Mouse (Mus musculus) embryonic facial prominence, embryonic 11.5 days (tissue): ENCODE data around the gene Acvr2b. TPM values are rescaled to one million over a fixed set of nuclear protein-coding genes. Genes with fewer than 3 reads are reported as not detected.
A peak's percentile ranks its signal among the peaks of the same experiment; 100 is the strongest.

Source experiments
- ATAC-seq: fragments of 200-750 bp; cut with Nextera tagmentation; replicated peaks from 2 replicates; pipeline ENCODE4 v1.8.0; 2017; ENCODE audit warnings: low read depth; ENCODE audit not compliant: insufficient number of reproducible peaks, low FRiP score, low TSS enrichment
- DNase-seq: peaks from one replicate; pipeline ENCODE4 v3.0.0-alpha.2; 2015; ENCODE audit warnings: low spot score
- H3K27ac ChIP-seq: fragments of 300-500 bp; sonication (generic); replicated peaks from 2 replicates; pipeline ENCODE4 v1.5.1; 2014; ENCODE audit warnings: mild to moderate bottlenecking, low read depth, low read length, control low read depth
- H3K27me3 ChIP-seq: fragments of 300-500 bp; sonication (generic); 2 replicates; pipeline ENCODE4 v1.6.1; 2014; ENCODE audit warnings: mild to moderate bottlenecking, low read length, moderate library complexity, mixed read lengths; ENCODE audit not compliant: control insufficient read depth, insufficient read depth
- H3K36me3 ChIP-seq: fragments of 300-500 bp; sonication (generic); replicated peaks from 2 replicates; pipeline ENCODE4 v1.6.1; 2014; ENCODE audit warnings: low read depth, mild to moderate bottlenecking, low read length, moderate library complexity, mixed read lengths; ENCODE audit not compliant: control insufficient read depth, insufficient read depth
- H3K4me1 ChIP-seq: fragments of 300-500 bp; sonication (generic); 2 replicates; pipeline ENCODE4 v1.6.1; 2014; ENCODE audit warnings: low read length, mixed read lengths; ENCODE audit not compliant: control insufficient read depth, insufficient read depth
- H3K4me2 ChIP-seq: fragments of 300-500 bp; sonication (generic); 2 replicates; pipeline ENCODE4 v1.6.1; 2014; ENCODE audit warnings: low read depth, mild to moderate bottlenecking, control low read depth, low read length, moderate library complexity
- H3K4me3 ChIP-seq: fragments of 300-500 bp; sonication (generic); 2 replicates; pipeline ENCODE4 v1.5.1; 2014; ENCODE audit warnings: low read depth, low read length, control low read depth
- H3K9ac ChIP-seq: fragments of 300-500 bp; sonication (generic); replicated peaks from 2 replicates; pipeline ENCODE4 v1.6.1; 2014; ENCODE audit warnings: mild to moderate bottlenecking, control low read depth, low read length
- H3K9me3 ChIP-seq: fragments of 300-500 bp; sonication (generic); replicated peaks from 2 replicates; pipeline ENCODE4 v1.6.1; 2016; ENCODE audit warnings: mild to moderate bottlenecking, low read length, inconsistent platforms, mixed read lengths; ENCODE audit not compliant: control insufficient read depth
- WGBS: fragments of 180-500 bp; shearing (Covaris S2); extraction: QIAGEN DNeasy Blood & Tissue Kit; methylation state at CpG from one replicate; pipeline ENCODE4 v1.1.7; 2014; 5-methylcytosine and 5-hydroxymethylcytosine counted together
- polyA plus RNA-seq: library from polyadenylated mRNA; unstranded; fragments of >200 nt; fragmentation: Nextera tagmentation; extraction: Ambion mirVana; gene quantifications from 2 replicates; pipeline ENCODE4 v1.2.1, GENCODE M21; 2014

Gene Acvr2b
- polyA plus RNA-seq, 1 experiment from 2014 or later = 43.9 TPM

DNA sequence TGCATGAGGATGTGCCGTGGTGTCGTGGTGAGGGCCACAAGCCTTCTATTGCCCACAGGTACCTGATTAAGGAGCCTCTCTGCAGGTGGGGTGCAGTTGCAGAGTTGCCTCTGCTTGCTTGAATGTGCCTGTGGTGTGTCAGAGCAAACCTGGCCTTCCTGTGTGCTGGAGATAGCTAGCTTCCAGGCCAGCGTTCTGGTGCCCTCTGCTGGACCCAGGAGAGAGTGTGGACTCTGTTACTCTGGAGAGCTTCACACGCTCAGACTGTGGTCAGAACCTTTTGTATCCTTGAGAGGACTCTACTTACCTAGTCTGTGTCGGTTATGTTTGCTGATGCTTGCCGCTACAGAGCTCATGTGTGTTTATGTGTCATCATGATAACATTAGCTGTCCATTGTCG, 28.4 kb downstream of the Acvr2b start:
- 56% methylated on average over 7 of the region's 7 CpGs for WGBS
- ATAC-seq = peak; percentile 58; the same call in 1 of the 2 replicates
- peaks cover 13% of the 10 kb centered on the region for H3K36me3 ChIP-seq

DNA sequence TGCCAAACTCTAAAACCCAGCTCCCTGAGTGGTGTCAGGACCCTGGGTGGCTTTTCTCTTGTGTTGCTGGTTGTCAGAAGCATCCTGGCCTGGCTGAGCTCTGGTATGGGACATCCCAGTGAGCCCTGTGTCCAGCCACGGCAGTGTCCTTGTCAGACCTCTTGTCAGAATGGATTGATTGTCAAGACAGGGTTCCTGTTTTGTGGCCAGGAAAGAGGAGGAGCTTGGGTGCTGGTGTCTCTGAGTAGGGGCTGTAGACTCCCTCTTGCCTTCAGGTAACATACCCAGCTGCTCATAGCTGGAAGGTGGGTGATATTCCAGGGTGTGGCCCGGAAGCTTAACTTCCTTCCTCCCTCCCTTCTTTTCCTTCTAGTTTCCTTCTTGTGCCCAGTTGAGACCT, 33.9 kb downstream of the Acvr2b start:
- Histone ChIP-seq H3K4me3 (no peak overlapping the region), H3K27me3 (no peaks in the 10 kb centered on the region), H3K27ac (no peak overlapping the region), H3K36me3 (peaks cover 12% of the 10 kb centered on the region), H3K4me1 (no peaks in the 10 kb centered on the region), H3K9me3 (no peaks in the 10 kb centered on the region), H3K4me2 (no peak overlapping the region), H3K9ac (no peak overlapping the region)
- WGBS = 90% methylated on average over 2 of the region's 2 CpGs
- ATAC-seq (no peak), DNase-seq (no peak)

More for the DNA sequence above, 28.4 kb downstream of the Acvr2b start:
- peak; percentile 81 for DNase-seq
- Histone ChIP-seq H3K27me3 (no peaks in the 10 kb centered on the region), H3K4me1 (0 out of 2 replicates have a peak, but pooled peaks cover 2% of the 10 kb centered on the region), H3K4me3 (no peak overlapping the region), H3K9ac (no peak overlapping the region), H3K4me2 (no peak overlapping the region), H3K9me3 (no peaks in the 10 kb centered on the region), H3K27ac (no peak overlapping the region)

DNA sequence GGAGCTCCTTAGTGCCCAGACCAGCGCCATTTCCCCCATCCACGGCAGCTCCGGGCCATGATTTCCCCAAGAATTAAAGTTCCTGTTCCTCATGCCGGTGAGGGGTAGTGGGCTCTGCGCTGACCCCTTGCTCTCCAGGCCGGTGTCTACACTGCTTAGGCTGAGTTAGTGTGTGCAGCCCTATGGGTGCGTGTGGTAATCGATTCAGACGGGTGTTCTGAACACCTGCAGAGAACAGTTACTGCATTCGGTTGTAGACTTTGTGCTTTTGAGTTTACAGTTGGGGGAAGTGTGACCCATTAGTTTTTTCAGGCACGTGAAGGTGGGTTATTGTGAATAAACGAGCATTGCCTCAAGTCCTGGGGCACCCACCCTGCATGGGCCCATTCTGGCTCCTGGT, 36.1 kb downstream of the Acvr2b start:
- Histone ChIP-seq H3K4me2 (no peak overlapping the region), H3K27me3 (no peaks in the 10 kb centered on the region), H3K9me3 (no peaks in the 10 kb centered on the region), H3K27ac (no peak overlapping the region), H3K4me1 (no peaks in the 10 kb centered on the region), H3K36me3 (peaks cover 8% of the 10 kb centered on the region), H3K4me3 (no peak overlapping the region), H3K9ac (no peak overlapping the region)
- WGBS = 92% methylated on average over 12 of the region's 12 CpGs
- DNase-seq (no peak), ATAC-seq (no peak)

DNA sequence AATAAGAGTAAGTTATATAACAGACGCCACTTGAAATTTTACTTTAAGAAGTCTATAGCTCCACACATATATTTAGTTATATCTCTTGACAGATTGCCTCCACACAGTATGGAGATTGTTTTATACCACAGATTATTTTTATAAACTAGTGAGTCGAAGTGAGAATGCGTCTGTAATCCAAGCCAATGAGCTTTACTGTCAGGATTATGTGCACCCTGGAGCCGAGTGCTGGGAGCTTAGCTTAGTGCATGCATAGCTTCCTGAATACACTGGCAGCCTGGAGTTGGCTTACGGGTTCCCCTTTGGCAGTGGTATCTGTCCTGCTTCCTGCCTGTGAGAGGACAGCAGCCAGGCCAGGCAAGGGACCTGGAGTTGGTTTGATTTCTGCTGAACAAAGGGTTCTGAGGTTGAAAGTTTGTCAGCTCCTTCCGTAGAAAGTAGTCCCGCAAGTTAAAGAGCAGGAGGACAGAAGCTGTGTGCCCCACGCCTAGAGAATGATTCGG, 36.6 kb downstream of the Acvr2b start:
- Histone ChIP-seq H3K9ac (no peak overlapping the region), H3K9me3 (no peaks in the 10 kb centered on the region), H3K27ac (no peak overlapping the region), H3K4me1 (no peaks in the 10 kb centered on the region), H3K4me3 (no peak overlapping the region), H3K36me3 (peaks cover 7% of the 10 kb centered on the region), H3K27me3 (no peaks in the 10 kb centered on the region), H3K4me2 (no peak overlapping the region)
- 90% methylated on average over 9 of the region's 9 CpGs for WGBS
- no peak for DNase-seq
- no peak for ATAC-seq

DNA sequence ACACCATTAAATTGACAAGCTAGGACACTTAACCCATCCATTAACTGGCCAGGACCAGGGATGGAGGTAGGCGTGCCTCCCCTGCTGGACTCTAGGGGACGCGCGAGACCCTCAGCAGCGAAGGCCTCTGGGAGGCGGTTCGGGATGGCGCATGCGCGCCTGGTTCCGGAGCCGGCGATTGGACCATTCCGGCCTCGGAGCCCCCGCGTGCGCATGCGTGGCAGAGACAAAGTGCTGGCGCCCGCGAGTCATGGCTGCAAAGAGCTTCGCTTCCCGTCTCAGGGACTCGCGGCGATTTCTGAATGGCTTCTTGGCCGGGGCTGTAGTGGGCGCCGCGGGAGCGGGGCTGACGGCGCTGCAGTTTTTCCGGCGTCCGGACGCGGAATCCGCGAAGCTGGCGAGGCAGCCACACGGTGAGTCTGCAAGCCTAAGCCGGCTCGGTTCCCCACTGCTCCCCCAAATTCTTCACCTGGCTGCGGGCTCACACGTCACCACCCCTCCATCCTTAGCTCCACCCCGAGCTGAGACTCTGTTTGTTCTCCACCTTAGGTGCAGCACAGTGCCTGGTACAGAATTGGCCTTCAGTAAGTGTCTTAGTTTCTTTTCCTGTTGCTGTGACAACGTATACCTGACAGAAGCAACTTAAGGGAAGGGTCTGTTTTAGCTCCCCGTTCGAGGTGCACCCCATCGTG, 43.0 kb downstream of the Acvr2b start, which contains the start of gene Exog:
TSS of gene Exog (plus strand) at position 206 of the 692 bp plus-strand sequence.
- peak within 1 kb of the TSS; percentile 95 for H3K9ac ChIP-seq
- H3K27ac ChIP-seq = peak within 1 kb of the TSS; percentile 60; the same call in 1 of the 2 replicates
- H3K9me3 ChIP-seq = no peaks in the 10 kb centered on the region
- peaks cover under 1% of the 10 kb centered on the region for H3K36me3 ChIP-seq
- DNase-seq = peak; percentile 99
- no peaks in the 10 kb centered on the region for H3K27me3 ChIP-seq
- H3K4me2 ChIP-seq = peak within 1 kb of the TSS; percentile 81
- ATAC-seq = peak; percentile 90
- under 1% methylated on average over 51 of the region's 52 CpGs for WGBS
- H3K4me3 ChIP-seq = peak within 1 kb of the TSS; percentile 56
- H3K4me1 ChIP-seq = peaks cover 3% of the 10 kb centered on the region

DNA sequence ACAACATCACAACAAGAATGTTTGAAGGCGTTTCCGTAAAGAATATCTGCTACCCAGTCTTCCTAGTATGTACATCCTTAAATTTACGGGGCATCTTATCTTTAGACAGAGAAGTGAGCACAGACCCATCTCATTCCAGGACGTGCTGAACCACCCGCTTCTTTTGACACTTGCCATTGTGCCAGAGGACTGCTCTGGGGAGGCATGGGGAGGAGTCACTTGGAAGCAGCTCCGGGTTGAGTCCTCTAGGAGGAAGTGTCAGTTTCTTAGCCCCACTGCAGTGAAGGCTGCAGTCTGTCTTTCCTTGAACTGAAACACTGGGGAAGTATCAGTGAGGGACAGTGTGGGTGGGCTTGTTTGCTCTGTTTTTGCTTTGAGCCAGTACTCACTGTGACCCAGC, 43.8 kb downstream of the Acvr2b start:
- ATAC-seq (no peak), DNase-seq (no peak)
- H3K4me1 ChIP-seq = peaks cover 3% of the 10 kb centered on the region
- peak overlapping the region; percentile 95 for H3K9ac ChIP-seq
- peak overlapping the region; percentile 81 for H3K4me2 ChIP-seq
- 39% methylated on average over 6 of the region's 6 CpGs for WGBS
- H3K27ac ChIP-seq = no peak overlapping the region
- H3K4me3 ChIP-seq = peak overlapping the region; percentile 56
- peaks cover 4% of the 10 kb centered on the region for H3K36me3 ChIP-seq
- no peaks in the 10 kb centered on the region for H3K27me3 ChIP-seq
- H3K9me3 ChIP-seq = no peaks in the 10 kb centered on the region

DNA sequence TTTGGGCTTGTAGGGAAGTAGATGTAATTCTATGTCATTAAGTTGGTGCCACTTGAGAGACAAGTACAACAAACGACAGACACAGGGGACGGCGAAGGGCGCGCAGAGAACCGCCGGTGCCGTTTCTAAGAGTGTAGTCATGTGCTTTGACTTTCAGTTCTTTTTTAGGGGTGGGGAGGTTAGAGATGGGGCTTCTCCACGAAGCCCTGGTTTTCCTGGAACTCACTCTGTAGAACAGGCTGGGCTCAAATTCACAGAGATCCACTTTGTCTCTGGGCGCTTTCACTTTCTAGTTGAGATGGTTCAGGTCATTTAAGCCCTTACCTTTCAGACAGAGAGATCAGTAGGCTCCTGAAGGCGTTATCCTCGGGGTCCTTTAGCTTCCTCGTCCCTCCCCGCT, 54.0 kb downstream of the Acvr2b start:
- Histone ChIP-seq H3K4me2 (no peak overlapping the region), H3K27me3 (no peaks in the 10 kb centered on the region), H3K9ac (no peak overlapping the region), H3K4me1 (no peaks in the 10 kb centered on the region), H3K9me3 (no peaks in the 10 kb centered on the region), H3K36me3 (no peaks in the 10 kb centered on the region; the same call in 1 of the 2 replicates), H3K27ac (no peak overlapping the region), H3K4me3 (no peak overlapping the region)
- ATAC-seq = no peak
- 87% methylated on average over 14 of the region's 14 CpGs for WGBS
- no peak for DNase-seq

DNA sequence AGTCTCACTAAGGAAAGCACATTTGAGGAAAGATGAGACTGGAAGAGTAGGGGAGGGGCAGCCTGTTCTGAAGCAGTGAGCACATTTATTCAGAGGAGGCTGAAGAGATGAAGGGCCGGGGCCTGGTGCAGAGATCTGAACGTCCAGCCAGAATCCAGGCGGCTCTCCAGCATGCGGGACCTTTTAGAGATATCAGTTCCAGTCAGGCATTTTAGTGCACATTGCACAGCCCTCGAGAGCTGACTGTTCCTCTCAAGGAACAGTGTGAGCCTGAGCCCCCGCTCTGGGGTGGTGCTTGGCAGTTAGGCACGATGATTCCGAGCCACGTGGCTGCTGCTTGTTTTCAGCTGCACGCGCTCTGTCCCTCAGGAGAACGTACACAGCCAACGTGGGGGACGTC, 55.2 kb downstream of the Acvr2b start:
- Histone ChIP-seq H3K36me3 (no peaks in the 10 kb centered on the region; the same call in 1 of the 2 replicates), H3K4me1 (no peaks in the 10 kb centered on the region), H3K9me3 (no peaks in the 10 kb centered on the region), H3K4me2 (no peak overlapping the region), H3K27me3 (no peaks in the 10 kb centered on the region), H3K4me3 (no peak overlapping the region), H3K9ac (no peak overlapping the region), H3K27ac (no peak overlapping the region)
- DNase-seq (no peak), ATAC-seq (no peak)
- WGBS = 91% methylated on average over 14 of the region's 14 CpGs
